Mouse (Mus musculus) heart, postnatal 4 days (tissue): ENCODE measurements around the gene Grin3b. TPM values are rescaled to one million over a fixed set of nuclear protein-coding genes. Genes with fewer than 3 reads are reported as not detected.

ENCODE experiments used
- DNase-seq: peaks from one replicate; pipeline ENCODE4 v3.0.0; 2021
- total RNA-seq, 2 experiments: library from RNA; stranded (reverse); gene quantifications; 2 replicates each; pipeline ENCODE4 v1.2.3; 2021

The Grin3b gene
- total RNA-seq = under 1 TPM in 1 of 2 experiments, not detected in 1; 0.21 TPM

- no peak for DNase-seq
Observed at GRCm38 (mm10) chr10:79970415-79971182, at the start of gene Grin3b. TSS of gene Grin3b (plus strand) at chr10:79970715.

GRCm38 (mm10) chr10:79920958-79921535, 49.5 kb upstream of the Grin3b start, which contains the start of gene R3hdm4:
TSS of gene R3hdm4 (minus strand) at chr10:79921208.
- DNase-seq = no peak

- DNase-seq = no peak
Observed at GRCm38 (mm10) chr10:79921572-79921971, 48.9 kb upstream of the Grin3b start.

- peak; percentile 96 for DNase-seq
Observed at GRCm38 (mm10) chr10:79924998-79925784, 45.3 kb upstream of the Grin3b start.

- no peak for DNase-seq
Observed at GRCm38 (mm10) chr10:79925785-79926490, 44.6 kb upstream of the Grin3b start.

GRCm38 (mm10) chr10:79926491-79927323, 43.8 kb upstream of the Grin3b start, which contains the start of gene Arid3a:
TSS of gene Arid3a (plus strand) at chr10:79927043.
- peak; percentile 89 for DNase-seq

- peak; percentile 57 for DNase-seq
Observed at GRCm38 (mm10) chr10:79927324-79928029, 43.0 kb upstream of the Grin3b start.

GRCm38 (mm10) chr10:79928030-79928694, 42.4 kb upstream of the Grin3b start:
- DNase-seq = no peak

GRCm38 (mm10) chr10:79928907-79929701, 41.4 kb upstream of the Grin3b start:
- DNase-seq = no peak

GRCm38 (mm10) chr10:79929967-79930825, 40.3 kb upstream of the Grin3b start:
- no peak for DNase-seq

- DNase-seq = no peak
Observed at GRCm38 (mm10) chr10:79930826-79931186, 39.7 kb upstream of the Grin3b start.

- DNase-seq = no peak
Observed at GRCm38 (mm10) chr10:79931797-79932196, 38.7 kb upstream of the Grin3b start.

GRCm38 (mm10) chr10:79932736-79933135, 37.8 kb upstream of the Grin3b start:
- peak; percentile 84 for DNase-seq

GRCm38 (mm10) chr10:79933145-79933679, 37.3 kb upstream of the Grin3b start:
- DNase-seq = peak; percentile 46

GRCm38 (mm10) chr10:79933861-79934260, 36.7 kb upstream of the Grin3b start:
- DNase-seq = no peak

- peak; percentile 91 for DNase-seq
Observed at GRCm38 (mm10) chr10:79934272-79934721, 36.2 kb upstream of the Grin3b start.

- no peak for DNase-seq
Observed at GRCm38 (mm10) chr10:79934794-79935569, 35.5 kb upstream of the Grin3b start.
